Mouse (Mus musculus) G1E (cell line): ENCODE results near the gene Six4.

Experiments
- CTCF ChIP-seq: IDR thresholded peaks from 2 replicates; pipeline ENCODE4 v1.5.1; 2012; ENCODE audit warnings: low read depth, low read length, inconsistent platforms, mixed read lengths
- GATA1 ChIP-seq: IDR thresholded peaks from 2 replicates; pipeline ENCODE4 v1.6.1; 2012; ENCODE audit warnings: borderline replicate concordance, low read length, inconsistent platforms, mixed read lengths
- GATA2 ChIP-seq: IDR thresholded peaks from 2 replicates; pipeline ENCODE4 v1.6.1; 2012; ENCODE audit warnings: low read depth, low read length, inconsistent platforms, borderline replicate concordance
- POLR2AphosphoS5 ChIP-seq: IDR thresholded peaks from 2 replicates; pipeline ENCODE4 v1.6.1; 2012; ENCODE audit warnings: low read depth, low read length, inconsistent platforms; ENCODE audit not compliant: insufficient replicate concordance

DNA sequence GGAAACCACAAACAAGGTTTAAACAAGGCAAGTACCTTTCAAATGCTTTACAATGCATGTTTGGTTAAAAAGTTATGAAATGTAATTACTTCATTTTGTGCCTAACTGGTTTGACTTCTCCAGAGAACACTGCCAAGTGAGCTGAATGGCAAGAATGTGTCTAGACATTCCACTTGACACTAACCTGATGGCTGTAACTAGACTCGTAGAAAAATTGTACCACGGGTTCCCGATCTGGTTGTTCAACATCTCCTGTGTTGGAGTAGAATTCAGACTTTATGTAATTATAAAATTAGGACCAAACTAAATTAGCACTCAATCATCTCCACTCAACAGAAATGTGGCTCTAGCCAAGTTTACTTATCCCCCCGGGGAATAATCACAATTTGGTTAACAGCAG is 14.7 kb downstream of the Six4 start:
- TF ChIP-seq CTCF (no peak), POLR2AphosphoS5 (no peak), GATA2 (no peak), GATA1 (no peak)
